Mouse (Mus musculus) embryonic facial prominence, embryonic 12.5 days (tissue): Measurements from ENCODE around the gene Fhad1. TPM values are rescaled to one million over a fixed set of nuclear protein-coding genes. Genes with fewer than 3 reads are reported as not detected.

Source experiments
- ATAC-seq: fragments of 200-750 bp; cut with Nextera tagmentation; 2 replicates; pipeline ENCODE4 v1.8.0; 2017; ENCODE audit not compliant: insufficient number of reproducible peaks, insufficient read depth, low FRiP score, low TSS enrichment
- H3K27ac ChIP-seq: fragments of 300-500 bp; sonication (generic); 2 replicates; pipeline ENCODE4 v1.5.1; 2016; ENCODE audit warnings: mild to moderate bottlenecking
- H3K27me3 ChIP-seq: fragments of 300-500 bp; sonication (generic); 2 replicates; pipeline ENCODE4 v1.6.1; 2016; ENCODE audit warnings: mild to moderate bottlenecking, moderate library complexity
- H3K36me3 ChIP-seq: fragments of 300-500 bp; sonication (generic); 2 replicates; pipeline ENCODE4 v1.6.1; 2016; ENCODE audit warnings: mild to moderate bottlenecking
- H3K4me1 ChIP-seq: fragments of 300-500 bp; sonication (generic); 2 replicates; pipeline ENCODE4 v1.6.1; 2016
- H3K4me2 ChIP-seq: fragments of 300-500 bp; sonication (generic); replicated peaks from 2 replicates; pipeline ENCODE4 v1.6.1; 2016; ENCODE audit warnings: mild to moderate bottlenecking, moderate library complexity
- H3K4me3 ChIP-seq: fragments of 300-500 bp; sonication (generic); 2 replicates; pipeline ENCODE4 v1.5.1; 2016; ENCODE audit warnings: mild to moderate bottlenecking
- H3K9ac ChIP-seq: fragments of 300-500 bp; sonication (generic); 2 replicates; pipeline ENCODE4 v1.6.1; 2016; ENCODE audit warnings: mild to moderate bottlenecking, moderate library complexity
- H3K9me3 ChIP-seq: fragments of 300-500 bp; sonication (generic); 2 replicates; pipeline ENCODE4 v1.6.1; 2016; ENCODE audit warnings: mild to moderate bottlenecking, moderate library complexity
- WGBS: fragments of 180-500 bp; shearing (Covaris S2); methylation state at CpG from one replicate; pipeline ENCODE4 v1.1.7; 2016; 5-methylcytosine and 5-hydroxymethylcytosine counted together
- polyA plus RNA-seq: library from polyadenylated mRNA; unstranded; fragments of >200 nt; fragmentation: Nextera tagmentation; extraction: Ambion mirVana; gene quantifications from 2 replicates; pipeline ENCODE4 v1.2.1, GENCODE M21; 2016

Fhad1 gene
- polyA plus RNA-seq, 1 experiment from 2014 or later, result 1.9 TPM

- no peak overlapping the region for H3K4me2 ChIP-seq
- H3K27me3 ChIP-seq, result no peaks in the 10 kb centered on the region
- no peak overlapping the region for H3K9ac ChIP-seq
- H3K9me3 ChIP-seq, result no peaks in the 10 kb centered on the region
- H3K27ac ChIP-seq, result no peak overlapping the region
- H3K4me1 ChIP-seq, result peaks cover 11% of the 10 kb centered on the region; the same call in 1 of the 2 replicates
- H3K4me3 ChIP-seq, result no peak overlapping the region
- no peak for ATAC-seq
- 62% methylated on average over 7 of the region's 7 CpGs for WGBS
- no peaks in the 10 kb centered on the region for H3K36me3 ChIP-seq
Observed at GRCm38 (mm10) chr4:141878621-141879020, 136.3 kb downstream of the Fhad1 start.

- H3K27ac ChIP-seq, result no peak overlapping the region
Observed at GRCm38 (mm10) chr4:141875481-141876108, 139.3 kb downstream of the Fhad1 start.

DNA sequence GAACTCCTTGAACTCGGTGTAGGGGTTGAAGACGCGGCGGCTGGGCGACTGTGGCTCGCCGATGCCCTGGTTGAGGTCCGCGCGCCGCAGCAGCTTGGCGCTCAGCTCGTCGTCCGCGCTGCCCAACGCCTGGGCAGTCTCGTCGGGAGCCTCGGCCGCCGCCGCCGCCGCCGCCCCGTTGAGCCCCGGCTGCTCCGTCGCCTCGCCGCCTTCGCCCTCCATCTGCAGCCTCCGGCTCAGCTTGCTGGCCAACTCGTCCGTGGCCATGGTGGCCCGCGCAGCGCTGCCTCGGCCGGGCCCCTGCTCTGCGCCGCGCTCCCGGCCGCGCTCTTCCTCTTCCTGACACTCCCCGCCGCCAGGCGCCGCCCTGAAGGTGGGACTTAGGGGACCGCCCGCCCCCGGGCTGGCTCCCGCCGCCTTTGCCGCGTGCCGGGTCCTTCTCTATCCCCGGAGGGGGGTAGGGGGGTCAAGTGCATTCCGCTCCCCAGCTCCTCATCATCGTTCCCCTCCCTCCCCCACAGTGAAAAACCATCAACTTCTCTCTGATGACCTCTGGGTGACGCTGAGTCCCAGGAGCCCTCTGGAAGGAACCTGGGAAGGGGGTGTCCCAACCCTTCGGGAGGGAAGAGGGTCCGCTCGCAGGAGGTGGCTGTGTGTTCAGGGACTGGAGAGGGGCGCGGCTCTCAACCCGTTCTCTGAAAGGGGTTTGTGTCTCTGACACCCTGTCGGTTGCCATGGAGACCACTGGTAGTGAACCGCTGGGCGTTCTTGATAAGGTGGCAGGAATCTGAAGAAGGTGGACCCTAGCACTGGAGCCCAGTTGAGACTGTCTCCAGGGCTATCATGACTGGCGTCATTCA lies 140.1 kb downstream of the Fhad1 start, which contains the start of gene Efhd2:
Efhd2 (minus strand) TSS at position 320 of the 860 bp plus-strand sequence.
- peak within 1 kb of the TSS; percentile 79 for H3K9ac ChIP-seq
- no peaks in the 10 kb centered on the region for H3K27me3 ChIP-seq
- peak within 1 kb of the TSS; percentile 66 for H3K4me3 ChIP-seq
- H3K36me3 ChIP-seq, result no peaks in the 10 kb centered on the region
- peak within 1 kb of the TSS; percentile 96 for H3K4me2 ChIP-seq
- peaks cover 8% of the 10 kb centered on the region; the same call in 1 of the 2 replicates for H3K4me1 ChIP-seq
- no peaks in the 10 kb centered on the region for H3K9me3 ChIP-seq
- no peak within 1 kb of the TSS for H3K27ac ChIP-seq
- peak; percentile 89 for ATAC-seq
- WGBS, result under 1% methylated on average over 72 of the region's 73 CpGs

More at GRCm38 (mm10) chr4:141875481-141876108, 139.3 kb downstream of the Fhad1 start:
- no peaks in the 10 kb centered on the region for H3K27me3 ChIP-seq
- H3K4me3 ChIP-seq, result peak overlapping the region; percentile 66
- peak overlapping the region; percentile 96 for H3K4me2 ChIP-seq
- H3K9me3 ChIP-seq, result no peaks in the 10 kb centered on the region
- ATAC-seq, result 0 out of 2 replicates have a peak, but pooled peaks have one; percentile 1
- peaks cover 11% of the 10 kb centered on the region; the same call in 1 of the 2 replicates for H3K4me1 ChIP-seq
- no peaks in the 10 kb centered on the region for H3K36me3 ChIP-seq
- H3K9ac ChIP-seq, result no peak overlapping the region; the same call in 1 of the 2 replicates
- WGBS, result 9% methylated on average over 8 of the region's 8 CpGs

GRCm38 (mm10) chr4:141874111-141874600 lies 140.7 kb downstream of the Fhad1 start:
- H3K27me3 ChIP-seq, result no peaks in the 10 kb centered on the region
- H3K4me1 ChIP-seq, result peaks cover 8% of the 10 kb centered on the region; the same call in 1 of the 2 replicates
- 4% methylated on average over 19 of the region's 19 CpGs for WGBS
- no peak overlapping the region for H3K27ac ChIP-seq
- no peaks in the 10 kb centered on the region for H3K9me3 ChIP-seq
- H3K9ac ChIP-seq, result peak overlapping the region; percentile 79
- ATAC-seq, result no peak
- H3K36me3 ChIP-seq, result no peaks in the 10 kb centered on the region
- H3K4me3 ChIP-seq, result peak overlapping the region; percentile 66
- peak overlapping the region; percentile 96 for H3K4me2 ChIP-seq

DNA sequence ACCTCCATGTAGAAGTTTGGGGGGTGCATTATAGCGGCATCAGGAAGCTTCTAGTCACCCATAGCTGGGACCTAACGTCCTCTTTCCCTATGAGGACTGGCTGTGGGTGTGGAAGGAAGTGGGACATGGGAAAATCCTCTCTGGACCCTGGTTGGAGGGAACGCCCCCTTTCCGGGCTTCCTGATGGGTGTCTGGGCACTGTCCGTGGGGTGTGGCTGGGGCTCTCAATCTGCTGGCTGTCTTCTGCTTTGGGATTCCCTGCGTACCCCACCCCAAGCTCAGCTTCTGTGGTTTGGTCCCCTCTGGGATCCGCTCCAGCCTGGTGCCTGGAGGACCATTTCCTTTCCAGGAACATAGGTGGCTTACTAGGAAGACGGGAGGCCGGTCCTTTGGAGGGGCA lies 141.9 kb downstream of the Fhad1 start:
- Histone ChIP-seq H3K4me1 (peaks cover 8% of the 10 kb centered on the region; the same call in 1 of the 2 replicates), H3K9me3 (no peaks in the 10 kb centered on the region), H3K9ac (no peak overlapping the region), H3K4me3 (0 out of 2 replicates have a peak overlapping the region, but pooled peaks have one; percentile 66), H3K36me3 (no peaks in the 10 kb centered on the region), H3K27me3 (no peaks in the 10 kb centered on the region), H3K4me2 (peak overlapping the region; percentile 96), H3K27ac (no peak overlapping the region)
- ATAC-seq, result no peak
- 85% methylated on average over 9 of the region's 9 CpGs for WGBS

DNA sequence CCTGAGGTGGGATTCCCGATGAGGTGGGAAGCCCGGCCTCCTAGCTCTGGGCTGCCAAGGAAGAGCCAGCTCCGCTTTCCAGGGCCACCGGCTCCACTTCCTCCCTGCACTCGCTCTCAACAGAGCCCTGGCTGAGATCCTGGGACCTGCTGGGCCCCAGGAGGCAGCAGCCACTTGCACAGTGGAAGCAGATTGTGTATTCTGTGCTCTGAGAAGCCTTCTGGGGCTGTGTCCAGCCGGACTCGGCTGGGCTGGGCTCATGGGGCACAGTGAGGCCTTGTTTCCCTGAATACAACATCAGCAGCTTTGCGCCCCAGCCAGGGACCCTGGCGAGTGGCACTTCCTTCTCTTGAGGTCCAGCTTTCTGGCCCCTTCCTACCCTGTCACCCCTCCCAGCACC lies 143.0 kb downstream of the Fhad1 start:
- Histone ChIP-seq H3K36me3 (no peaks in the 10 kb centered on the region), H3K27me3 (no peaks in the 10 kb centered on the region), H3K9ac (no peak overlapping the region; the same call in 1 of the 2 replicates), H3K9me3 (no peaks in the 10 kb centered on the region), H3K4me3 (no peak overlapping the region), H3K27ac (no peak overlapping the region), H3K4me2 (0 out of 2 replicates have a peak overlapping the region, but pooled peaks have one; percentile 3), H3K4me1 (peaks cover 16% of the 10 kb centered on the region)
- ATAC-seq, result no peak
- WGBS, result 52% methylated on average over 9 of the region's 9 CpGs

- H3K27me3 ChIP-seq, result no peaks in the 10 kb centered on the region
- no peaks in the 10 kb centered on the region for H3K9me3 ChIP-seq
- no peak overlapping the region for H3K4me3 ChIP-seq
- peaks cover 18% of the 10 kb centered on the region for H3K4me1 ChIP-seq
- no peak overlapping the region for H3K27ac ChIP-seq
- H3K4me2 ChIP-seq, result no peak overlapping the region
- no peaks in the 10 kb centered on the region for H3K36me3 ChIP-seq
- ATAC-seq, result no peak
- 88% methylated on average over 3 of the region's 3 CpGs for WGBS
- H3K9ac ChIP-seq, result no peak overlapping the region
Observed at GRCm38 (mm10) chr4:141871333-141871725, 143.6 kb downstream of the Fhad1 start.

DNA sequence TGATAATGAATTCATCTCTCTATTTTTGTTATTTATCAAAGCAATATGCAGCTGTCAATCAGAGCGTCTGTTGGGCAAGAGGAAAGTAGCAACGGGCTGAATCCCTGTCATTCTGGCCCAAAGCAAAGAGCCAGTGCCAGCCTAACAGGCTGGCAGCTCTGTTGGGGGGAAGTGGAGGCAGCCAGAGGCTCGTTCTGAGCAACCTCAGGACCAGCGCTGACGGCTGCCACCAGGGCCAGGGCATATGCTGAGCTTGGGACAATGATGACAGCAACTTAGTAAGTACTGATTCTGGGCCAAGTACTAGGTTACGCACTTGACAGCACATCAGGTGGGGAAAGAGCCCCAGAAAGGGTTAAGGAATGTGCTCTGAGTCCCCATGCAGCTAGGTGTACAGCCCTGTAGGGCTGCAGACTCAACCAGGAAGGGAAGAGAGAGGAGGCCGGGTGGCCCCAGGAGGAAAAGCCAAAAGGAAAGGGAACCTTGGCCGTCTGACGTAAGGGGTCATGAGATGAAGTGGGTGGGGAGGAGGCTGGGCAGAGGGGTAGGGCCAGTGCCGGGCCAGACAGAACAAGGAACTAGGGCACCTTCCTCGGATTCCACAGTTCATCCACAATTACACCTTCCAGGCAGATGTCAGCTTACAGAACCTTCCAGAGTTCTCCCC lies 144.1 kb downstream of the Fhad1 start:
- H3K4me3 ChIP-seq, result no peak overlapping the region
- H3K36me3 ChIP-seq, result no peaks in the 10 kb centered on the region
- no peak overlapping the region for H3K4me2 ChIP-seq
- H3K27ac ChIP-seq, result no peak overlapping the region
- H3K4me1 ChIP-seq, result peaks cover 18% of the 10 kb centered on the region
- no peak overlapping the region for H3K9ac ChIP-seq
- H3K27me3 ChIP-seq, result no peaks in the 10 kb centered on the region
- no peaks in the 10 kb centered on the region for H3K9me3 ChIP-seq
- ATAC-seq, result no peak
- 72% methylated on average over 11 of the region's 11 CpGs for WGBS

GRCm38 (mm10) chr4:141869436-141870215 lies 145.3 kb downstream of the Fhad1 start:
- WGBS, result 65% methylated on average over 5 of the region's 5 CpGs
- H3K4me2 ChIP-seq, result no peak overlapping the region
- no peak overlapping the region for H3K27ac ChIP-seq
- no peaks in the 10 kb centered on the region for H3K36me3 ChIP-seq
- H3K4me3 ChIP-seq, result no peak overlapping the region
- no peaks in the 10 kb centered on the region for H3K9me3 ChIP-seq
- no peak overlapping the region for H3K9ac ChIP-seq
- ATAC-seq, result no peak
- peaks cover 10% of the 10 kb centered on the region for H3K4me1 ChIP-seq
- H3K27me3 ChIP-seq, result no peaks in the 10 kb centered on the region

DNA sequence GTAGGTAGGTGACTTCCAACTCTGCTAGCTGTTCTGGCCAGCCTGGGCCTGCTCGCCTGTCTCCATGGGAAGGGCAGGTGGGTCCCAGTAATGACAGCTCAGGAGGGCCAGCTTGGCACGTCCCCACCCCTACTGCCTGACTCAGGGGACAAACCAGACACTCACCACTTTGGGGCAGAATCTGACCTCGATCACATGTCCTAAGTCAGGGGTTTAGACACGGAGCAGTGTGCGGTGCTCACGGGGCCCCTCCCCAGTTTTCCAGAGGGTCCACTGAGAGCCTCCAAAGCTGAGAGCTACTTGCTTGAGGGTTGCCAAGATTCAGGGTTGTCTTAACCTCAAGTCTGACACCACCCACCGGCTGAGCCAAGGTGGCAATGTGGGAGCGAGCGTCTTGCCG lies 146.8 kb downstream of the Fhad1 start:
- no peak overlapping the region for H3K4me3 ChIP-seq
- 89% methylated on average over 10 of the region's 10 CpGs for WGBS
- H3K9ac ChIP-seq, result no peak overlapping the region

DNA sequence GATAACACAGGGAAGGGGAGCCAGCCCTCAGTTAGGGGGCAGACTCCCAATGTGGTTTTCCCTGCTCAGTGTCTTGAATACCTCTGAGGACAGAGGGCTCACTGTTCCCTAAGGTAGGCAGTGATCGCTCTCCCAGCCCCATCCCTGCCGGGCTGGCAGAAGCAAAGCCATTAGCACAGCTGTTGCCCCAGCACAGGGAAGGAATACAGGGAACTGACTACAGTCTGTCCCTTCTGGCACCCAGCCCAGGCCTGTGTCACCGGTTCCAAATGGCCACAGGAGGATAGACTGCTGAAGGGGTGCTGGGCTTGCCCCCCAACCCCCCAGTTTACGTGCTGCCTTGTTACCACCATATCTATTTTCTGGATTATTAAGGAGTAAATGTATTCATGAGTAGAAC lies 147.4 kb downstream of the Fhad1 start:
- ATAC-seq, result peak; percentile 58
- Histone ChIP-seq H3K4me3 (no peak overlapping the region), H3K36me3 (no peaks in the 10 kb centered on the region), H3K9me3 (no peaks in the 10 kb centered on the region), H3K4me2 (no peak overlapping the region), H3K9ac (no peak overlapping the region), H3K4me1 (peaks cover 10% of the 10 kb centered on the region), H3K27me3 (no peaks in the 10 kb centered on the region), H3K27ac (no peak overlapping the region; the same call in 1 of the 2 replicates)
- 41% methylated on average over 4 of the region's 4 CpGs for WGBS

More for the DNA sequence above, 146.8 kb downstream of the Fhad1 start:
- Histone ChIP-seq H3K27me3 (no peaks in the 10 kb centered on the region), H3K27ac (no peak overlapping the region), H3K9me3 (no peaks in the 10 kb centered on the region), H3K36me3 (no peaks in the 10 kb centered on the region), H3K4me1 (peaks cover 10% of the 10 kb centered on the region), H3K4me2 (no peak overlapping the region)
- ATAC-seq, result no peak
